Mouse (Mus musculus) layer of hippocampus, adult 18-20 months (tissue): Measurements from ENCODE around the gene Dst. TPM values are rescaled to one million over a fixed set of nuclear protein-coding genes. Genes with fewer than 3 reads are reported as not detected.

Source experiments
- DNase-seq, 2 experiments: peaks; one replicate each; pipeline ENCODE4 v3.0.0; 2022; ENCODE audit warnings: low spot score in 2 of 2
- microRNA-seq, 2 experiments: library from miRNA; unstranded; fragments of <30 nt; microRNA quantifications; one replicate each; pipeline ENCODE4 v1.2.0; 2021
- total RNA-seq, 2 experiments: library from RNA; stranded (reverse); gene quantifications; 2 replicates each; pipeline ENCODE4 v1.2.3; 2021

The Dst gene
- total RNA-seq, 2 experiments from 2014 or later: 195 to 198 TPM

GRCm38 (mm10) chr1:34315381-34315780 is 407.4 kb downstream of the Dst start:
- no peak for DNase-seq

GRCm38 (mm10) chr1:34324255-34324654 is 416.2 kb downstream of the Dst start:
- DNase-seq: no peak

DNA sequence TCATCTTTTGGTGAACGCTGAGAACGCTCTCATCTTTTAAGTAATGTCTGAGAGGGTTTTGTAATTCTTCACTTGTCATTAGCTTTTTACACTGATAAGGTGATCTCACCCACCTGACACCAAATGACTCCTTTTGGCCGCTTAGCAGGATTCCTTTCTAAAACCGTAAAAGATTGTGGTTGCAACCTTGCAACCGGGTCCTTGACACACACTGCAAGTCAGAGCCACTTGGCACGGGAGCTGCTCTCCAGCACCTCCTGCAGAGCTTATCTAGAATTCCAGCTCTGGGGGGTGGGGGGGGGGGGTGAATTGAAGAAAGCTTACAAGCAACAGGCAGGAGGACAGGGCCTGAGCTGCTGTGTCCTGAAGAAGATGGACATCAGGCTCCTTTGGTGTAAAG is 420.6 kb downstream of the Dst start:
- no peak for DNase-seq

DNA sequence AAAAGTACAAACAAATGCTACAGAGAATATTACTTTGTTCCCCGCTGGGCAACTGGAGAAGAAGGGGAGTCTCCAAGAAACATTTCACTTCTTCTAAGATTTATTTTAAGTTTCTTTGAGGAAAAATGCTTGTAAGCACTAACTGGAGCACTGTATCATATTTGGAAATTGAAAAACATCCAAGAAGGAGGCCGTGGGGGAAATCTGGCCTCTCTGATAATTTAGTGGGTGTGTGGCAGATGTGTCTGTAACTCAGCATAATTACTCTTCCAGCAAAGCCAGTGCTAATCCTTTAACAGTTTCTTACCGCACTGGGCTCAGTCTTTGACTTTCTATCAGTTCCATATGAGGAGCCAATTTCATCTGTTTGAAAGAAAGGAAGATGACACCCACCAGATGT is 423.7 kb downstream of the Dst start:
- DNase-seq: peak in 1 of 2 experiments; percentile 47

Small RNA genes lying within 50 kb of the gene (microRNA-seq; reads per million reads assigned to microRNA genes)
- 0.98 to 1.5 reads per million in 2 experiments for gene Mir6896

Other genes starting within 250 kb of the Dst start
- gene Prim2, start 238.4 kb upstream of the Dst start, total RNA-seq: 1 to 10 TPM; 4.5 to 5.0 TPM
- gene Rab23, start 188.3 kb upstream of the Dst start, total RNA-seq: 10 to 100 TPM; 29.6 to 31.3 TPM
- 10 to 100 TPM in 1 of 2 experiments, 1 to 10 TPM in 1; 9.5 to 10.7 TPM for gene Bag2, start 150.4 kb upstream of the Dst start, total RNA-seq
- 10 to 100 TPM; 47.2 to 55.0 TPM for gene Zfp451, start 93.6 kb upstream of the Dst start, total RNA-seq
- gene Bend6, start 409 bp upstream of the Dst start, total RNA-seq: 10 to 100 TPM; 74.5 to 80.9 TPM